Mouse (Mus musculus): Measurements from ENCODE around the gene Vmo1. TPM values are rescaled to one million over a fixed set of nuclear protein-coding genes. Genes with fewer than 3 reads are reported as not detected.
"Not testable (repeated sequence)": the region's sequence is repeated elsewhere in the genome, so short reads cannot be mapped to it uniquely, and the experiment has no call there.

The Vmo1 gene
- polyA plus RNA-seq, 1 experiment = not detected

- WGBS = 81% methylated on average over 8 of the region's 8 CpGs
- no peak for TF ChIP-seq POLR2A (IDR thresholded peaks at IDR 0.05; ENCODE audit: borderline replicate concordance, insufficient read depth, low read length)
- no peak for TF ChIP-seq CTCF (IDR thresholded peaks at IDR 0.05; ENCODE audit: borderline replicate concordance, insufficient read depth, low read depth, low read length)
- Histone ChIP-seq H3K4me1 (ENCODE audit: control insufficient read depth, insufficient read depth, low read length) (no peaks in the 10 kb centered on the region), H3K27me3 (ENCODE audit: control insufficient read depth, insufficient read depth, low read length) (no peaks in the 10 kb centered on the region), H3K27ac (ENCODE audit: insufficient read depth, low read length) (no peak overlapping the region), H3K4me3 (replicated peaks; ENCODE audit: insufficient read depth, low read depth, low read length) (no peak overlapping the region)
- DNase-seq = no peak
These were observed 37.1 kb upstream of the Vmo1 start for GRCm38 (mm10) chr11:70551526-70551925.

- no peak for DNase-seq
- H3K4me3 ChIP-seq (replicated peaks; ENCODE audit: insufficient read depth, low read depth, low read length) = no peak overlapping the region
- whole genome bisulfite sequencing = 71% methylated on average over 7 of the region's 7 CpGs
- TF ChIP-seq CTCF (IDR thresholded peaks at IDR 0.05; ENCODE audit: borderline replicate concordance, insufficient read depth, low read depth, low read length) = no peak
- no peak for TF ChIP-seq POLR2A (IDR thresholded peaks at IDR 0.05; ENCODE audit: borderline replicate concordance, insufficient read depth, low read length)
- H3K27ac ChIP-seq (ENCODE audit: insufficient read depth, low read length) = no peak overlapping the region
- no peaks in the 10 kb centered on the region for H3K27me3 ChIP-seq (ENCODE audit: control insufficient read depth, insufficient read depth, low read length)
- H3K4me1 ChIP-seq (ENCODE audit: control insufficient read depth, insufficient read depth, low read length) = no peaks in the 10 kb centered on the region
These were observed 30.1 kb upstream of the Vmo1 start for GRCm38 (mm10) chr11:70544496-70544895.

GRCm38 (mm10) chr11:70541415-70541814 is 27.0 kb upstream of the Vmo1 start:
- DNase-seq = no peak
- no peak overlapping the region for H3K27ac ChIP-seq (ENCODE audit: insufficient read depth, low read length)
- H3K4me1 ChIP-seq (ENCODE audit: control insufficient read depth, insufficient read depth, low read length) = no peaks in the 10 kb centered on the region
- H3K27me3 ChIP-seq (ENCODE audit: control insufficient read depth, insufficient read depth, low read length) = no peaks in the 10 kb centered on the region
- 21% methylated on average over 5 of the region's 5 CpGs for WGBS
- H3K4me3 ChIP-seq (replicated peaks; ENCODE audit: insufficient read depth, low read depth, low read length) = no peak overlapping the region
- TF ChIP-seq POLR2A (IDR thresholded peaks at IDR 0.05; ENCODE audit: borderline replicate concordance, insufficient read depth, low read length) (no peak), CTCF (IDR thresholded peaks at IDR 0.05; ENCODE audit: borderline replicate concordance, insufficient read depth, low read depth, low read length) (no peak)

GRCm38 (mm10) chr11:70540928-70541327 is 26.5 kb upstream of the Vmo1 start:
- Histone ChIP-seq H3K27me3 (ENCODE audit: control insufficient read depth, insufficient read depth, low read length) (no peaks in the 10 kb centered on the region), H3K27ac (ENCODE audit: insufficient read depth, low read length) (no peak overlapping the region), H3K4me3 (replicated peaks; ENCODE audit: insufficient read depth, low read depth, low read length) (no peak overlapping the region), H3K4me1 (ENCODE audit: control insufficient read depth, insufficient read depth, low read length) (no peaks in the 10 kb centered on the region)
- WGBS = 76% methylated on average over 7 of the region's 7 CpGs
- no peak for DNase-seq
- no peak for TF ChIP-seq POLR2A (IDR thresholded peaks at IDR 0.05; ENCODE audit: borderline replicate concordance, insufficient read depth, low read length)
- TF ChIP-seq CTCF (IDR thresholded peaks at IDR 0.05; ENCODE audit: borderline replicate concordance, insufficient read depth, low read depth, low read length) = no peak

- H3K4me1 ChIP-seq (ENCODE audit: control insufficient read depth, insufficient read depth, low read length) = no peaks in the 10 kb centered on the region
- no peak within 1 kb of the TSS for H3K27ac ChIP-seq (ENCODE audit: insufficient read depth, low read length)
- H3K4me3 ChIP-seq (replicated peaks; ENCODE audit: insufficient read depth, low read depth, low read length) = peak within 1 kb of the TSS; percentile 36
- TF ChIP-seq POLR2A (IDR thresholded peaks at IDR 0.05; ENCODE audit: borderline replicate concordance, insufficient read depth, low read length) = no peak
- peak; percentile 31; the same call in 1 of the 2 replicates for TF ChIP-seq CTCF (IDR thresholded peaks at IDR 0.05; ENCODE audit: borderline replicate concordance, insufficient read depth, low read depth, low read length)
- DNase-seq = peak; percentile 45 to 57
- H3K27me3 ChIP-seq (ENCODE audit: control insufficient read depth, insufficient read depth, low read length) = no peaks in the 10 kb centered on the region
- WGBS = 1% methylated on average over 59 of the region's 65 CpGs
These were observed 25.6 kb upstream of the Vmo1 start, which contains the start of gene Pld2 for GRCm38 (mm10) chr11:70539877-70540587. Gene Pld2, plus strand, starts transcription at chr11:70540064.

- Histone ChIP-seq H3K27ac (ENCODE audit: insufficient read depth, low read length) (no peak overlapping the region), H3K27me3 (ENCODE audit: control insufficient read depth, insufficient read depth, low read length) (no peaks in the 10 kb centered on the region), H3K4me3 (replicated peaks; ENCODE audit: insufficient read depth, low read depth, low read length) (peak overlapping the region; percentile 36), H3K4me1 (ENCODE audit: control insufficient read depth, insufficient read depth, low read length) (no peaks in the 10 kb centered on the region)
- WGBS = 18% methylated on average over 9 of the region's 9 CpGs
- DNase-seq = no peak
- TF ChIP-seq POLR2A (IDR thresholded peaks at IDR 0.05; ENCODE audit: borderline replicate concordance, insufficient read depth, low read length) (no peak), CTCF (IDR thresholded peaks at IDR 0.05; ENCODE audit: borderline replicate concordance, insufficient read depth, low read depth, low read length) (no peak)
These were observed 25.0 kb upstream of the Vmo1 start for GRCm38 (mm10) chr11:70539423-70539822.

- no peak within 1 kb of the TSS for H3K27ac ChIP-seq (ENCODE audit: insufficient read depth, low read length)
- H3K4me3 ChIP-seq (replicated peaks; ENCODE audit: insufficient read depth, low read depth, low read length) = no peak within 1 kb of the TSS
- WGBS = 71% methylated on average over 6 of the region's 6 CpGs
- no peaks in the 10 kb centered on the region for H3K27me3 ChIP-seq (ENCODE audit: control insufficient read depth, insufficient read depth, low read length)
- no peak for DNase-seq
- TF ChIP-seq POLR2A (IDR thresholded peaks at IDR 0.05; ENCODE audit: borderline replicate concordance, insufficient read depth, low read length) = no peak
- TF ChIP-seq CTCF (IDR thresholded peaks at IDR 0.05; ENCODE audit: borderline replicate concordance, insufficient read depth, low read depth, low read length) = no peak
- no peaks in the 10 kb centered on the region for H3K4me1 ChIP-seq (ENCODE audit: control insufficient read depth, insufficient read depth, low read length)
These were observed 18.4 kb upstream of the Vmo1 start, which contains the start of gene Gm40193 for GRCm38 (mm10) chr11:70532839-70533238. Gene Gm40193, minus strand, starts transcription at chr11:70532939.

- not testable (repeated sequence) for H3K4me1 ChIP-seq (ENCODE audit: control insufficient read depth, insufficient read depth, low read length); H3K4me3 ChIP-seq (replicated peaks; ENCODE audit: insufficient read depth, low read depth, low read length); H3K27ac ChIP-seq (ENCODE audit: insufficient read depth, low read length); DNase-seq; H3K27me3 ChIP-seq (ENCODE audit: control insufficient read depth, insufficient read depth, low read length)
- WGBS = 78% methylated on average over 2 of the region's 2 CpGs
These were observed 16.6 kb upstream of the Vmo1 start for GRCm38 (mm10) chr11:70531065-70531464.

Measured in cerebellum, adult 2 months (tissue).